Mouse (Mus musculus) WW6 (cell line): Measurements from ENCODE around the gene Pam16.
"Not testable (repeated sequence)": the region's sequence is repeated elsewhere in the genome, so short reads cannot be mapped to it uniquely, and the experiment has no call there.

ENCODE experiments used
- DNase-seq: peaks from one replicate; pipeline ENCODE4 v3.0.0-alpha.2; 2013; ENCODE audit warnings: low read depth, low spot score

The Pam16 gene

DNA sequence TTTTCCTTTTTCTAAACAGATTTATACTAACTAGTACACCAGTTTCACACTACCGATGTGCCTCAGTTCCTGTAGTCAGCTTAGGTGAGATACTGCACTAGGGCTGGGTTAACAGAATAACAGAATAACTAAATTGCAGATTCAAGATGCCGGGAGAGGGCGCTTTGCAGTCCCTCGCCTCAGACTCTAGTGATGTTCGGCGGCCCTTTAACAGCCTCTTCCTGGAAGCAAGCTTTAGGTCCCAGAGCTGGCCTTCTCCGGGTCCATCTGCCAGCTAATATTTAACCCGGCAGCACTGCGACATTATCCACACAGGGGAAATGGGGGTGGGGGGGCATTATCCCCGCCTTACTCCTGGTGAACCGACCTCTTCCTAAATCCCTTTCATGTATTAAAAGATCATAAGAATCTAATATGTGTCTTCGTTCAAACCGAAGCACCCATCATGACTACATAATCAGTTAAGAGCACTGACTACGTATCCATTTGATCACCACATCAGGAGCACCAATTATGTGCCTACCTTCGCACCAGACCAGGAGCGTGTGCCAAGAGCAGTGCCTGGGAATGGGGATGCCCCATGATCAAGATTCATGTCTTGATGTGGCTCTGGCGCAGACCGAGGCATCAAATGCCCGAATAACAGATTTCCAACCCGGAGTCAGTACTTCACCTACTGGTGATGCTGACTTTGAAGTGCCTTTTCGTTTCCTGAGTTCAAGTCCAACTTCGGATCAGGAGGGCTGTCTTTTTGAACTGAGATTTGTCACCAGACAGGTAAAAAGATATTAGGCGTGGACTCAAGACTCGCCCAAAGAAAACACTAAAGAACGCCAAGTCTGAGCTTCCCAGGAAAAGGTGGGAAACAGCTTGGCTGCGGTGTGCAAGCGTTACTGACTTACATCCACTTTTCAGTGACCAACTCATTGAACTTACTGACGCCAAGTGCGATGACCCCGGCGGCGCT lies 31.6 kb downstream of the Pam16 start:
- no peak for DNase-seq

DNA sequence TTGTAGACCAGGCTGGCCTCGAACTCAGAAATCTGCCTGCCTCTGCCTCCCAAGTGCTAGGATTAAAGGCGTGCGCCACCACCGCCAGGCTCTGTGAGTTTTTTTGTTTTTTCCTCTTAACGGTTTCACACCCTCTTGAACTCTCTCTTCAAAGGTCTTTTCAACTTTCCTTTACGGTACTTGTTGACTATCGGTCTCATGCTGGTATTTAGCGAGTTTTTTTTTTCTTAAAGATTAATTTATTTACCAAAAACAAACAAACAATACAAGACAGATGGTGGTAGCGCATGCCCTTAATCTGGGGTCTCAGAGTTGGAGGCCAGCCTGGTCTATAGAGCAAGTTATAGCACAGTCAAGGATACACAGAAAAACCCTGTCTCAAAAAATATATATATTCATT lies 34.6 kb downstream of the Pam16 start:
- DNase-seq: no peak

- DNase-seq: no peak
Observed at GRCm38 (mm10) chr16:4587516-4588210, 37.1 kb downstream of the Pam16 start.

DNA sequence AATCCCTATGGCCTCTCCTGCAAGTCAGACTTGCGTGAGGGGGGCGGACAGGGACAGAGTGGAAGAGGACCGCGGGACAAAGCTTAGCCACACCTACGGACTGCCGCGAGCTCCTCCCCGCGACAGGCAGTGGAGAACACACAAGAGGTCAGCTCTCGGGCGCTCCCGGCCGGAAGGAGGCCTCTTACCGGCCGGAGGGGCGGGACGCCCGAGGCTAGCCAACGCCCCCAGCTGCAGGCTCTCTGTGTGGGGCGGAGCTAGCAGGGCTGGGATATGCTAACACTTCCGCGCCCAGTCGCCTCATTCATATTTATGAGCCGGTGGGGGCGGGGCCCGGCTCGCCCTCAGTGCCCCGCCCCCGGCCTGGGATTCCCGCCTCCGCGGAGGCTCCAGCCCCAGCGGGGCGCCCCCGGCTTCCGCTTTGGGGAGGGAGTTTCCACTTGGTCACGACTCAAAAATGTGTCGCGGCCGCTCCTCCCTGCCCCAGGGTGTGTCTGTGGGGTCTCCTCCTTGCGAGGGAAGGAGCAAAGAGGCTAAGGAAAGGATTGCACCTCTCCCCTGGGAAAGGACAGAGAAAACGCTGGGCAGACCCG lies 38.2 kb downstream of the Pam16 start:
- peak; percentile 93 for DNase-seq

DNA sequence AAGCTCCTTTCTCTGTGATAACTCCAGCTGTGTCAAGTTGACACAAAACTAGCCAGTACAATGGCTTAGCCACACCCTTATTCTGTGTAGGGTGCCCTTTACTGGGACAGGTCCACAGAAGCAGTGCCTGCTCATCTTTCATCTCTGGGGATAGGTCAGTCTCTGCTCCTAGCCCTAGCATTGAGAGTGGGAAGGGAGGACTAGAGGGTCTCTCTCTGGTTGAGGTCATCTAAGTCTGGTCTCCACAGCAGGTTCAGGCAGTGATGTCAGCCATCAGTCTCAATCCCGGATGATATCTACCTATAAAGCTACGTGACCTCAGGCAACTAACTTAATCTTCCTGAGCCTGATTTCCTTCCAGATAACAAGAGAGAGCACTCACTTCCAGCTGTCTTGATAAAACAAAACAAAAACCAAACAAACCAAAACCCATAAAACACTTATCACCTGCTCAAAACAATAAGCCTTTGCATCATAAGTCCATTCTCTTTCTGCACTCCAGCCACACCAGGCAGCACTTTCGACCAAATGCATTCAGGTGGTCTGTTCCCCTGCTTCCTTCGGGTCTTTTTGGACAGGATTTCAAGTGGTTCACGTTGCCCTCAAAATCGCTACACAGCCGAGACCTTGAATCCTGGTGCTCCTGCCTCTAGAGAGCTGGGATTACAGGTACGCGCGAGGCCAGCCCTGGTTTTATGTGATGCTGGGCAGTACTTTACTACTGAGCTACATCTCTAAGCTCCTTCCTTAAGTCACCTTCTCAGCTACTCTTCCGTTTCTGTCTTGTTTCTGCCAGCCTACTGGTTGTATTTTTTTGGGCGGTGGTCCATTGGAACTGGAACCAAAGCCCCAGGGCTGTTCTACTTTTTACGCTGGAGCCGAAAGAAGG lies 38.9 kb downstream of the Pam16 start:
- no peak for DNase-seq

- no peak for DNase-seq
Observed at GRCm38 (mm10) chr16:4584438-4584837, 40.4 kb downstream of the Pam16 start.

DNA sequence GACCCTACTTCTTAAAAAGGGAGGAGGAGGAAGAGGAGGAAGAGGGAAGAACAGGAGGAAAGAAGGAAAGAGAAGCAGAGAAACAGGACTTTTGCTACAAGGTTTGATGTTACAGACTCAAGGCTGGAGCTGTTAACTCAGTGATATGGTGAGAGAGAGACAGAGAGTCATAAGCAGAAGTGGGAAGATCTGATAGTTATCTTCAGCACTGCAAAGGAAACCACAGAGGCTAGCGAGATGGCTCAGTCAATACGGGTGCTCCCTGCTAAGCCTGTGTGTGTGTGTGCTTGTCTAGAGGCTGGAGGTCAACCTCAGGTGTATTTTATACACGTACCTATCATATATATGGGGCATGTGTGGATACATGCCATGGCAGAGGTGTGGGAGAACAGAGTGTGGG lies 41.0 kb downstream of the Pam16 start:
- DNase-seq: no peak

- not testable (repeated sequence) for DNase-seq
Observed at GRCm38 (mm10) chr16:4581179-4581578, 43.6 kb downstream of the Pam16 start.

- DNase-seq: no peak
Observed at GRCm38 (mm10) chr16:4578630-4579029, 46.2 kb downstream of the Pam16 start.

DNA sequence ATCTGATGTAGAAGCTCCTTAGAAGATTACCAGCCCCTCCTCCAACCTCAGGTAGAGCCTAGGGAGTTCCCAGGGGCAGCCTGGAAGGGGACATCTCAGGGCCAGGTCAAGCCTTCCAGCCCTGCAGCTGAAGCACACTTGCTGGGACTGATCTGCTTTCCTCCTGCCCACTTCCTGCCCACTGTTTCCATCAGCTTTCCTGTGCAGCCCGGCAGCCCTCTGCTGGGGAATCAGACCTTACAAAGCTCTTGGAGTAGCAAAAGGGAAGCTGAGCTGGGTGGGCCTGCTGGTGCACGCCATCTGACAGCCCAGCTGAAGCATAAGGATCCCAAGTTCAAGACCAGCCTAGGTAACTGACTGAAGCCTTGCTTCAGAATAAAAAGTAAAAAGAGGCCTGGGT lies 47.9 kb downstream of the Pam16 start:
- no peak for DNase-seq

- DNase-seq: no peak
Observed at GRCm38 (mm10) chr16:4576038-4576437, 48.8 kb downstream of the Pam16 start.

- no peak for DNase-seq
Observed at GRCm38 (mm10) chr16:4570737-4571136, 54.1 kb downstream of the Pam16 start.

- DNase-seq: peak; percentile 61
Observed at GRCm38 (mm10) chr16:4567912-4568311, 56.9 kb downstream of the Pam16 start.
